Mouse (Mus musculus) megakaryocyte progenitor cell, adult 5-6 weeks (primary cell): Measurements from ENCODE around the gene Usp5. TPM values are rescaled to one million over a fixed set of nuclear protein-coding genes. Genes with fewer than 3 reads are reported as not detected.

Experiments
- ATAC-seq: replicated peaks from 2 replicates; pipeline ENCODE4 v1.8.0; 2016; ENCODE audit warnings: mild to moderate bottlenecking, moderate TSS enrichment, inconsistent platforms; ENCODE audit not compliant: poor library complexity
- total RNA-seq, 2 experiments: library from RNA; stranded (forward) in 1 of 2; stranded (reverse) in 1 of 2; fragments of 157-497, 149-512 nt in 1 of 2; fragments of 200-1000 nt in 1 of 2; gene quantifications; 2 replicates each; pipeline versions ENCODE4 v1.2.3 to v1.2.4; 2015 to 2017

Usp5 gene
- total RNA-seq, 2 experiments from 2014 or later = 42.0 to 86.1 TPM

DNA sequence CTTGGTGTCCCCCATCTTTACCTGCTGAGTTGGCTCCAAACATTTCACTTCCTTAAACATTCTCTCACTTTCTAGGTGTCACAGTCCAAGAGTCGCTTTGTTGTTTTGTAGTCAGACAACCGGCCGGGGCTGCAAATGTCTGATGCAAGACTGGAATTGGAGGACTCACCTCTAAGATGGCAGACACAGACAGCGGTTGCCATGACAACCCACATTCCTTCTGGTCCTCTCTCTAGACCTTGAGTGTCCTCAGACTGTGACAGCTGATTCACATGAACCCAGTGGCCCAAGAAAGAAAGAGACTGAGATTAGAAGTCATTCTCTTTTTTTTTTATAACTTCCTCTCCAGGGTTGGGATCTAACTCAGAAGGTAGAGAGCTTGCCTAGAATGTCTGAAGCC is 39.8 kb downstream of the Usp5 start:
- no peak for ATAC-seq

DNA sequence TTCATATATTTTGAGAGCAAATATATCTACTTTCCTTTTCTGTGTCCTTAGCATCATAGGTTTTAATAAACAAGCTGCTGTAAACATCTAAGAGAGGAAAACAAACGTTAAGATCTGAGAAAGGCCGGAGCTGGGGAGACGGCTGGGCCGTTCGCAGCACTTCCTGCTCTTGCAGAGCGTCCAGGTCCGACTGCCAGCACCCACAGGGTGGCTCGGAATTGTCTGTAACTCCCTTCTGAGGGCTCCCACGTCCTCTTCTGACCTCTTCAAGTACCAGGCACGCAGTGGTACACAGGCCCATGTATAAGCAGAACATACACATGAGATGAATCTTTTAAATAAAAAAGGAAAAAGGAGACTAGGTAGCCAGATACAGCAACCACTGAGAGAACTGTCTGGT is 41.6 kb downstream of the Usp5 start:
- ATAC-seq = no peak

DNA sequence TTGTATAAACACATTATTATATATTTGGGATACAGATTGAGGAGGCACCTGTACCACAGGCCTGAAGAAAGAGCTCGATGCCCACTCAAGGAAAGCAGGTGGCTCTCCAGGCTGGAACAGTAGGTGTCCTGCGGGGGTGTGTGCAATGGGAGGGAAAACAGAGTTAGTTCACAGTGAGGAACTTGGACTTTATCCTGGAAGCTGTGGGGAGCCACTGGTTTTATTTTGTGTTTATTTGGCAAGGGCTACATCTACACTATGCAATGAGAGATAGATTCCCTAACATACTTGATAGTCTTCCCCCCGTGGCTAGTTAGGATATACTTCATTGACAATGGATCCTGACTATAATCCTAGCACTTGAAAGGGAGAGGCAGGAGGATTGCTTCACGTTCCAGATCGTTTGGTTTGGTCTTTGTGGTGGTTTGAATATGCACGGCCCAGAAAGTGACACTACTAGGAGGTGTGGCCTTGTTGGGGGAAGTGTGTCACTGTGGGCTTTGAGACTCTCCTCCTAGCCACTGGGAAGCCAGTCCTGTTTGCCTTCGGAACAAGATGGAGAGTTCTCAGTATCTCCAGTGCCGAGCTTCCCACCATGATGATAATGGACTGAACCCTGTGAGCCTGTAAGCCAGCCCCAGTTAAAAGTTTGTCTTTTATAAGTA is 42.4 kb downstream of the Usp5 start:
- ATAC-seq = peak; percentile 85

- ATAC-seq = peak; percentile 43
Measured at GRCm38 (mm10) chr6:124782436-124782835, 46.8 kb downstream of the Usp5 start.

- no peak for ATAC-seq
Measured at GRCm38 (mm10) chr6:124780917-124781316, 48.4 kb downstream of the Usp5 start.

DNA sequence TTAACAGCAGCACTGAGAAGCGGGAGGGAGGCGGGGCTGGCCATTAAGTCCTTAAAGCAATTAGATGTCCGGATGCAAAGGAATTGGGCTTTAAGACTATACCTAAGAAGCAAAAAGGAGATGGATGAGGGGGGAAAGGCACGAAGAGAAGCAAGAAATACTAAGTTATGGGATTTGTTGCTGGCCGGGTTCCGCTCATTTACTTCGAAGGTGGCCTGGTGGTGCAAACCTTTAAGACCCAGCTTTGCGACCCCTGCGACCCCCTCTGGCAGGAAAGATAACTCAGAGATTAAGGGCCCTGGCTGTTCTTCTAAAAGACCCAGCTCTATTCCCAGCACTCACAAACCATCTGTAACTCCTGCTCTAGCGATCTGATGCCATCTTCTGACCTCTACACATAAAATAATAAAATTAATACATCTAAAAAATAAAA is 49.3 kb downstream of the Usp5 start:
- ATAC-seq = no peak; the same call in 1 of the 2 replicates

- peak; percentile 86 for ATAC-seq
Measured at GRCm38 (mm10) chr6:124779222-124779983, 49.9 kb downstream of the Usp5 start, which contains the start of gene Lrrc23. TSS of gene Lrrc23 (minus strand) at chr6:124779727.

- ATAC-seq = no peak
Measured at GRCm38 (mm10) chr6:124770511-124770910, 58.8 kb downstream of the Usp5 start.

- no peak for ATAC-seq
Measured at GRCm38 (mm10) chr6:124770013-124770412, 59.3 kb downstream of the Usp5 start.

GRCm38 (mm10) chr6:124769101-124769765 is 60.1 kb downstream of the Usp5 start, which contains the start of gene Eno2:
TSS of gene Eno2 (minus strand) at chr6:124769673.
- peak; percentile 62 for ATAC-seq

DNA sequence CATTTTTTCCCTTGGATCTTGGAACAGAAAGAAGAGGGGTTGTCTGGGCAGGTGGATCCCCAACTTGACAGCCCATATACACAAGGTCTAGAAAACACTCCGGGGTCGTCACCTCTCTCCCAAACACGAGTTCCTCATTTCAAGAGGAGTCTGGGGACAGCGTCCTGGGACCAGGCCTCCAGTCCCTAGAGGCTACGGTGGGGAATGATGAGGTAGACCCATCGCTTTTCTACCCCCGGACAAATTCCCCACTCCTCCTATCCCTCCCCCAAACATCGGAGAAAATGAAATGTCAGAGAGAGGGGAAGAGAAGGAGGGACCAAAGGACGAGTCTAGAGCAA is 60.6 kb downstream of the Usp5 start:
- ATAC-seq = peak; percentile 33; the same call in 1 of the 2 replicates

DNA sequence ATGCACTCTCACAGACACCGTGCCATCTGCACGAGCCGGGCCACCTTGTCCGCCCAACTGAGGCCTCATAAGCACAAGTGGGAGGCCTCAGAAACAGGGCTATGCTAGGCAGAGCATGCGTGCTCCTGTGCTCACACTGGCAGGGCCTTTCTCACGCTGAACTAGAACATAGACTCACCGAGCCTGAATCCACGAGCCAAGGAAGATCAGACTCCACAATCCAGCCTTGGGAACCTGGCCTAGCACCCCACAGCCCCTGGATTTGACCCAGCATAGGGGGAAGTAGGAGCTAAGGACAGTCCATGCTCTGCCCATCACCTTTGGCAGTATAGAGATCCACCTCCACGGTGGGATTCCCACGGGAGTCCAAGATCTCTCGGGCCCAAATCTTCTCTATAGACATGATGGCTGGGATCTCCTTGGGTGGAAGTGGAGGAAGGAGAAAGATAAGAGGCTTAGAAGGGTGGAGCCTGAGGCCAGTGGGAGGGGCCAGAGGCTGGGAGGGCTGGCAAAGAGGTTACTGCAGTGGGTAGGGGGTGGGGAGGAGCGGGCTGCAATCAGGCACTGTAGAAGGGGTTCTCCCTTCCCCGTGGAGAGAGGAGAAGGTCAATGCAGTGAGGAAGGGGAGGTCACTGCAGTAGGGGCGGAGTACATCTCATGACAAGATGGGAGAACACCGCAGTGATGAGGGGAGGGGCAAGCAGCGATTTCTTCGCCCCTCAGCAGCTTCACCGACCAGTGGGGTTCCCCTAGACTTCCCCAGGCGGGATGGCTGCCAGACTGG is 61.2 kb downstream of the Usp5 start:
- peak; percentile 49 for ATAC-seq

GRCm38 (mm10) chr6:124767536-124767919 is 61.8 kb downstream of the Usp5 start:
- no peak for ATAC-seq

DNA sequence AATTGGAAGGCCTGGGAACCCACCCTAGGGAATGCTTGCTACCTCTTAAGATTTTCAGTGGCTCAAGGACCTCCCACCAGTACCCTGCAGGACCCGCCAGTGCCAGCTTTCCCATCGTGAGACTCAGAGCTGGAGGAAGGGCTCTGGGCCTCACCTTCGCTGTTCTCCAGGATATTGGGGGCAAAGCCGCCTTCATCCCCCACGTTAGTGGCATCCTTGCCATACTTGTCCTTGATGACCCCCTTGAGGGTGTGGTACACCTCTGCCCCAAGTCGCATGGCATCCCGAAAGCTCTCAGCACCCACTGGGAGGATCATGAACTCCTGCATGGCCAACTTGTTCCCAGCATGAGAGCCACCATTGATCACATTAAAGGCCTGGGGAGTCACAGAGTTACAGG is 63.3 kb downstream of the Usp5 start:
- no peak for ATAC-seq

Other genes starting within 250 kb of the Usp5 start
- not detected in 2 replicates for gene C1s2, start 193.4 kb downstream of the Usp5 start, total RNA-seq (2015)
- not detected in 2 replicates for gene C1s2, start 193.4 kb downstream of the Usp5 start, total RNA-seq (2017)
- gene Lpcat3, start 166.5 kb downstream of the Usp5 start, total RNA-seq (2015) = 38.4 and 40.7 TPM in 2 replicates
- gene Lpcat3, start 166.5 kb downstream of the Usp5 start, total RNA-seq (2017) = 27.8 and 28.8 TPM in 2 replicates
- 204 and 205 TPM in 2 replicates for gene Emg1, start 117.3 kb downstream of the Usp5 start, total RNA-seq (2015)
- gene Emg1, start 117.3 kb downstream of the Usp5 start, total RNA-seq (2017) = 304 and 317 TPM in 2 replicates
- 229 and 271 TPM in 2 replicates for gene Phb2, start 117.1 kb downstream of the Usp5 start, total RNA-seq (2015)
- 335 and 374 TPM in 2 replicates for gene Phb2, start 117.1 kb downstream of the Usp5 start, total RNA-seq (2017)
- 115 and 121 TPM in 2 replicates for gene Ptpn6, start 90.8 kb downstream of the Usp5 start, total RNA-seq (2015)
- gene Ptpn6, start 90.8 kb downstream of the Usp5 start, total RNA-seq (2017) = 398 and 466 TPM in 2 replicates
- 171 and 179 TPM in 2 replicates for gene Grcc10, start 88.1 kb downstream of the Usp5 start, total RNA-seq (2015)
- gene Grcc10, start 88.1 kb downstream of the Usp5 start, total RNA-seq (2017) = 99.5 and 133 TPM in 2 replicates
- not detected in 2 replicates for gene Gm45234, start 73.5 kb downstream of the Usp5 start, total RNA-seq (2015)
- not detected in 2 replicates for gene Gm45234, start 73.5 kb downstream of the Usp5 start, total RNA-seq (2017)
- gene Atn1, start 73.0 kb downstream of the Usp5 start, total RNA-seq (2015) = 25.2 and 25.7 TPM in 2 replicates
- 1.2 and 2.9 TPM in 2 replicates for gene Atn1, start 73.0 kb downstream of the Usp5 start, total RNA-seq (2017)
- gene Eno2, start 59.8 kb downstream of the Usp5 start, total RNA-seq (2015) = not detected in 2 replicates
- not detected in 2 replicates for gene Eno2, start 59.8 kb downstream of the Usp5 start, total RNA-seq (2017)
- gene Lrrc23, start 49.8 kb downstream of the Usp5 start, total RNA-seq (2015) = not detected in 2 replicates
- 0.17 TPM in 1 of 2 replicates, not detected in the other for gene Lrrc23, start 49.8 kb downstream of the Usp5 start, total RNA-seq (2017)
- 1.6 and 2.2 TPM in 2 replicates for gene Spsb2, start 20.8 kb downstream of the Usp5 start, total RNA-seq (2015)
- gene Spsb2, start 20.8 kb downstream of the Usp5 start, total RNA-seq (2017) = 6.0 and 9.0 TPM in 2 replicates
- 279 and 298 TPM in 2 replicates for gene Tpi1, start 15.2 kb downstream of the Usp5 start, total RNA-seq (2015)
- 240 and 287 TPM in 2 replicates for gene Tpi1, start 15.2 kb downstream of the Usp5 start, total RNA-seq (2017)
- gene Cdca3, start 63 bp upstream of the Usp5 start, total RNA-seq (2015) = 130 and 145 TPM in 2 replicates
- gene Cdca3, start 63 bp upstream of the Usp5 start, total RNA-seq (2017) = 149 and 159 TPM in 2 replicates
- gene Gnb3, start 10.8 kb upstream of the Usp5 start, total RNA-seq (2015) = not detected in 2 replicates
- gene Gnb3, start 10.8 kb upstream of the Usp5 start, total RNA-seq (2017) = not detected in 2 replicates
- gene P3h3, start 28.3 kb upstream of the Usp5 start, total RNA-seq (2015) = 1.3 and 3.5 TPM in 2 replicates
- 1.00 and 2.5 TPM in 2 replicates for gene P3h3, start 28.3 kb upstream of the Usp5 start, total RNA-seq (2017)
- not detected in 2 replicates for gene Gpr162, start 34.5 kb upstream of the Usp5 start, total RNA-seq (2015)
- not detected in 2 replicates for gene Gpr162, start 34.5 kb upstream of the Usp5 start, total RNA-seq (2017)
- 0.42 and 1.0 TPM in 2 replicates for gene Cd4, start 58.7 kb upstream of the Usp5 start, total RNA-seq (2015)
- 0.08 and 1.0 TPM in 2 replicates for gene Cd4, start 58.7 kb upstream of the Usp5 start, total RNA-seq (2017)
- 0.81 and 1.3 TPM in 2 replicates for gene Lag3, start 82.2 kb upstream of the Usp5 start, total RNA-seq (2015)
- 0.08 and 1.0 TPM in 2 replicates for gene Lag3, start 82.2 kb upstream of the Usp5 start, total RNA-seq (2017)
- 15.9 and 18.8 TPM in 2 replicates for gene Ptms, start 90.6 kb upstream of the Usp5 start, total RNA-seq (2015)
- 14.0 and 26.1 TPM in 2 replicates for gene Ptms, start 90.6 kb upstream of the Usp5 start, total RNA-seq (2017)
- 71.3 and 82.7 TPM in 2 replicates for gene Mlf2, start 101.9 kb upstream of the Usp5 start, total RNA-seq (2015)
- 57.0 and 58.8 TPM in 2 replicates for gene Mlf2, start 101.9 kb upstream of the Usp5 start, total RNA-seq (2017)
- gene Cops7a, start 136.1 kb upstream of the Usp5 start, total RNA-seq (2015) = 86.3 and 90.2 TPM in 2 replicates
- gene Cops7a, start 136.1 kb upstream of the Usp5 start, total RNA-seq (2017) = 56.1 and 61.8 TPM in 2 replicates
- 0.15 TPM in 1 of 2 replicates, not detected in the other for gene Pianp, start 167.2 kb upstream of the Usp5 start, total RNA-seq (2015)
- not detected in 2 replicates for gene Pianp, start 167.2 kb upstream of the Usp5 start, total RNA-seq (2017)
- gene Zfp384, start 179.7 kb upstream of the Usp5 start, total RNA-seq (2015) = 67.9 and 69.9 TPM in 2 replicates
- 26.2 and 29.3 TPM in 2 replicates for gene Zfp384, start 179.7 kb upstream of the Usp5 start, total RNA-seq (2017)
- gene Ing4, start 210.3 kb upstream of the Usp5 start, total RNA-seq (2015) = 22.8 and 25.2 TPM in 2 replicates
- 44.4 and 49.8 TPM in 2 replicates for gene Ing4, start 210.3 kb upstream of the Usp5 start, total RNA-seq (2017)
- 8.1 and 9.5 TPM in 2 replicates for gene Acrbp, start 220.2 kb upstream of the Usp5 start, total RNA-seq (2015)
- gene Acrbp, start 220.2 kb upstream of the Usp5 start, total RNA-seq (2017) = 3.6 and 5.8 TPM in 2 replicates
- 6.7 and 10.6 TPM in 2 replicates for gene Lpar5, start 238.4 kb upstream of the Usp5 start, total RNA-seq (2015)
- 3.5 and 6.7 TPM in 2 replicates for gene Lpar5, start 238.4 kb upstream of the Usp5 start, total RNA-seq (2017)